Mouse (Mus musculus): ENCODE measurements around the gene Tescl. TPM values are rescaled to one million over a fixed set of nuclear protein-coding genes. Genes with fewer than 3 reads are reported as not detected.

Gene Tescl
- not detected for total RNA-seq (2023)

DNA sequence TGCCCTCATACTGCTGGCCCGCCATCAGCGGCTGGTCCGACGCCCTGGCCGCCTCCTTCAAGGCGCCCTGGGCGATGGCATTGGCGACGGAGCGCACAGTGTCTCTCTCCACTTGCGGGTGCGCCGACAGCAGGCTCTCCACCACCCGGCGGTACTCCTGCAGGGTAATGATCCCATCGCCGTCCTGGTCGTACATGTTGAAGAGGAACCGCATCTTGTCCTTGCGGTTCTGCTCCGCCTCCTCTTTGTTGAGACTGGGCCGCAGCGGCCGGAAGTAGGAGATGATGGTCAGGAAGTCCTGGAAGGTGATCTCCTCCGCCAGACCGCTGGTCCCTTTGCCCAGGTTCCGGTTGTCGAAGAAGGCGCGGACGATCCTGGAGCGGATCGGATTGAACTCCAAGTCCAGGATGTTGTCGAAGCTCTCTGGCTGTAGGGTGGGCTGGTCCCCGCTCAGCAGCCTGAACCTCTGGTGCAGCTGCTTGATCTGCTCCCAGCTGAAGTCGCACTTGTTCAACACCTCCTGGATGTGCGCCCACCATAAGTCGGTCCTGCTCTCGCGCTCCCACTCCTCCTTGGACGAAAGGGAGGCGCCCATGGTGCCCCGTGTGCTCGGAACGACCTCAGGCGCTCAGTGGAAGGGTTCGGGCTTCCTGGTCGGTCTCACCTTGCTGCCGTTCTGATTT is at the start of gene Tescl:
Gene Tescl (minus strand): TSS at position 633 of the 683 bp plus-strand sequence.

DNA sequence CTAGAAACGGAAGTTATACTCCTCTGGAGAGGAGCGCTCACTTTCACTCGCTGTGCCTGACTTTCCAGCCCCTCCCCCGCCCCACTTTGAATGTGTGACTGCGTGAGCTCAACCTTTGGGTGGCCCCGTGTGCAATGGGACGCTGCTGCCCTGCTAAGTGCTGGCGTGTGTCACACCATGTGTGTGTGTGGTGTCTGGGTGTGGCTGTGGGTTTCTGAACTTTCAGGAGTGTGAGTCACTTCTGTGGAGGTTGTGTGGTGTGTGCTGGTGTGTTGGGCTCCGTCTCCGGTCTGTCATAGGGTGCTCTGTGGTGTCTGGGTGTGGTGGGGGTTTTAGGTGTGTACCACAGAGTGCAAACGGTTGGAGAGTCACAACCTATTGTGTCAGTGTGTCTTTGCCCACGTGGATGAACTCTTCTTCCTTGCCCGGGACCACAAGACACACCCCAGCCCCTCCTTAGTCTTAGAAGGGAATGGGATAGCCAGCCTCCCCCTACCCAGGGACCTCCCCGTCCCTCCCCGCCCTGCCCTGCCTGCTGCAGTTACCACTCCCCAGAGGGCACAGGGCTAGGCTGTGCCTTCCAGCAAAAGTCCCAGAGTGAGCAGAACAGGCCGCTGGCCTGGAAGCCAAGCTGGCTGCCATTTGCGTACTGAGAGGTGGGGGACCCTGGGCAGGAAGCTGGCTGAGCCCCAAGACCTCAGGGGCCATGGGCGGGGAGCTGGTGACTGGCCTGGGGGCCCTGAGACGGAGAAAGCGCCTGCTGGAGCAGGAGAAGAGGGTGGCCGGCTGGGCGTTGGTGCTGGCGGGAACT is 36.2 kb upstream of the Tescl start, which contains the start of gene Kcnn4:
Gene Kcnn4 (plus strand): TSS at position 533 of the 811 bp plus-strand sequence.

DNA sequence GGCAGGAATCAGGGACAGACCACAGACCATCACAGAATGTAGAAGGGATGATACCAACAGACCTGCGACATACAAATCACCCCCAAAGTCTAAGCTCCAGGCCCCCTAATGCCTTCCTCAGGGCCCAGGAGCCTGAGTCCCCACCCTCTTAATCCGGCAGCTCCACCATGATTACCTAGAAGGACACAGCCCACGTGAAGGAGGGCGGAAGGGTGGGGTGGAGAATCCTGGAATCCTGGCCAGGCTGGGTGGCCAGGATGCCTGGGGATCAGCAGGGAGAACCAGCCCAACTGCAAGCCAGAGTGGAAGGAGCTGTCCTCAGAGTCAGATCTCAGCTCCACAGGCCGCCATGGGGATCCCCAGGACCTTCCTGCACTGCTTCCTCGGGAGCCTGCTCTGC is 15.2 kb upstream of the Tescl start, which contains the start of gene Lypd5:
Gene Lypd5 (plus strand): TSS at position 301 of the 400 bp plus-strand sequence.

DNA sequence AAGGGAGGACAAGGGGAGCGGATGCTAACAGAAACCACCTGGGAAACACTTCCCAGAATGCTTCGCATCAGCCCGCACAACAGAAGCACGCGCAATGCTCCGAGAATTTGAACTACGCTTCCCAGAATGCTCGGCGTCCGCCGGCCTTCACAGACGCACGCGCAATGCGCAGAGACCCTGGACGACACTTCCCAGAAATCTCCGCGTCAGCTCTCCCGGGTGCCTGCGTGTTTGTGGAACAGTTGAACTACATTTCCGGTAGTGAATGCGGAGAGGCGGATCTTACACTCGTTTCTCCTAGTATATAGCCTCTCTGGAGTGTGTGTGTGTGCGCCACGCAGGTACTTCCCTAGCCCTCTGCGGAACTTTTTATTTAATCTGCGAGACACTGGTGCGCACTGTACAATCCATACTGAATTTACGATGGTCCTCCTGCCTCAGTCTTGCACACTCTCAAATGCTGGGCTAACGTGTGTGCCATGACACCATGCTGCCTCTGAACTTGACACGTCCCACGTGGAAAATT is 17.1 kb downstream of the Tescl start, which contains the start of gene Zfp94:
Gene Zfp94 (minus strand): TSS at position 100 of the 526 bp plus-strand sequence.

DNA sequence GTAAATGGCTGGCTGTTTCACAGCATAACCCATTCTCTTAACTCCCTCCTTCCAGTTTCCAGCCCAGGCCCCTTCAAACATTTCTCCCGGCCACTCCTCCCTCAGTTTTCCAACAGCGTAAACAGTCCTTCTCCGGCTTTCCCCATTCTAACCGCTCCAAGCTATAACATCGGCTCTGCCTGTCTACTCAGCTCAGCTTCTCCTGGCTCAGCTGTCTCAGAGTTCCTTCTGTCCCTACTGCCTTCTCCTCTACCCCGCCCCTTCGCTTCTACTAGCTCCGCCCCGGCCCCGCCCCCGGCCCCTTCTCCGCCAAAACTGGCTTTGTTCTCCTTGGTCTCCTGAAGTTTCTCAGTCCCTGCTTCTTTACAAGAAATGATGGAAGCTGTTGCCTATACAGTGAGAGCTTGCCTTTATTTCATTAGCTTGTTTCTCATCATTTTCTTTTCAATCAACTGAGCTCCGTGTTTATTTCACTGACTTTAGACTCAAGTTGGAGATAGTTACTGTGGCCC is 32.9 kb downstream of the Tescl start, which contains the start of gene Zfp61:
Gene Zfp61 (minus strand): TSS at position 462 of the 512 bp plus-strand sequence.

Other genes starting within 250 kb of the Tescl start
- 4.4 TPM for gene Zfp112, start 221.6 kb downstream of the Tescl start, total RNA-seq (2023)
- gene Zfp235, start 199.8 kb downstream of the Tescl start, total RNA-seq (2023), result 5.7 TPM
- 0.55 TPM for gene Zfp114, start 158.9 kb downstream of the Tescl start, total RNA-seq (2023)
- 0.24 TPM for gene Zfp111, start 122.5 kb downstream of the Tescl start, total RNA-seq (2023)
- 3.8 TPM for gene Zfp109, start 96.4 kb downstream of the Tescl start, total RNA-seq (2023)
- gene Zfp108, start 79.1 kb downstream of the Tescl start, total RNA-seq (2023), result not detected
- gene Zfp93, start 63.5 kb downstream of the Tescl start, total RNA-seq (2023), result 0.98 TPM
- gene Zfp61, start 32.7 kb downstream of the Tescl start, total RNA-seq (2023), result 10.2 TPM
- gene Zfp94, start 17.3 kb downstream of the Tescl start, total RNA-seq (2023), result 4.7 TPM
- not detected for gene Lypd5, start 15.3 kb upstream of the Tescl start, total RNA-seq (2023)
- 165 TPM for gene Kcnn4, start 36.3 kb upstream of the Tescl start, total RNA-seq (2023)
- 134 TPM for gene Smg9, start 65.7 kb upstream of the Tescl start, total RNA-seq (2023)
- gene Irgc1, start 118.4 kb upstream of the Tescl start, total RNA-seq (2023), result 10.8 TPM
- gene Plaur, start 128.5 kb upstream of the Tescl start, total RNA-seq (2023), result 372 TPM
- gene Cadm4, start 148.1 kb upstream of the Tescl start, total RNA-seq (2023), result 0.40 TPM
- gene Zfp428, start 173.1 kb upstream of the Tescl start, total RNA-seq (2023), result 2.7 TPM
- not detected for gene AC161166.1, start 178.5 kb upstream of the Tescl start, total RNA-seq (2023)
- gene Irgq, start 196.8 kb upstream of the Tescl start, total RNA-seq (2023), result 9.0 TPM
- gene Pinlyp, start 212.2 kb upstream of the Tescl start, total RNA-seq (2023), result not detected
- gene Xrcc1, start 212.4 kb upstream of the Tescl start, total RNA-seq (2023), result 60.1 TPM